Mouse (Mus musculus): ENCODE measurements around the gene Gorasp1. TPM values are rescaled to one million over a fixed set of nuclear protein-coding genes. Genes with fewer than 3 reads are reported as not detected.

The Gorasp1 gene
- total RNA-seq, 1 experiment, result 16.8 TPM

- H3K4me3 ChIP-seq (ENCODE audit: insufficient read depth in 1 of 2, low read depth in 1 of 2, low read length in 2 of 2, poor library complexity in 1 of 2, severe bottlenecking in 1 of 2), result no peak overlapping the region
- peaks cover 33% of the 10 kb centered on the region for H3K36me3 ChIP-seq (ENCODE audit: control insufficient read depth, insufficient read depth, low read length, poor library complexity, severe bottlenecking)
- H3K27ac ChIP-seq (ENCODE audit: insufficient read depth, low read depth, low read length, poor library complexity, severe bottlenecking), result no peak overlapping the region
- DNase-seq (ENCODE audit: low read depth, low spot score), result no peak
- in situ Hi-C loops (cut with MboI; ENCODE audit: low sequenced_read_pairs in 2 of 2, unreplicated experiment in 2 of 2), result no loop called here
- H3K4me1 ChIP-seq (ENCODE audit: control insufficient read depth in 2 of 2, insufficient read depth in 2 of 2, low read length in 2 of 2, poor library complexity in 1 of 2), result peaks cover 2 to 11% of the 10 kb centered on the region in 2 experiments; a peak in 2 of 4 replicates
- no peak for TF ChIP-seq ZC3H11A (IDR thresholded peaks at IDR 0.05; ENCODE audit: borderline replicate concordance, low read depth, low read length)
- TF ChIP-seq HCFC1 (IDR thresholded peaks at IDR 0.05; ENCODE audit: borderline replicate concordance, insufficient read depth, low read length), result no peak
- TF ChIP-seq ZNF384 (IDR thresholded peaks at IDR 0.05; ENCODE audit: low read depth, low read length), result no peak
- TF ChIP-seq CHD2 (IDR thresholded peaks at IDR 0.05; ENCODE audit: low read depth, low read length), result no peak
- TF ChIP-seq MAFK (IDR thresholded peaks at IDR 0.05; ENCODE audit: insufficient read depth, low read depth, low read length), result no peak
- no peaks in the 10 kb centered on the region for H3K9me3 ChIP-seq (ENCODE audit: control insufficient read depth, insufficient read depth, low read depth, low read length)
- no peak overlapping the region for H3K9ac ChIP-seq (ENCODE audit: insufficient read depth, low read depth, low read length, poor library complexity, severe bottlenecking)
These were observed 5.0 kb downstream of the Gorasp1 start for GRCm38 (mm10) chr9:119932358-119932757.

- Histone ChIP-seq H3K36me3 (ENCODE audit: control insufficient read depth, insufficient read depth, low read length, poor library complexity, severe bottlenecking) (peaks cover 64% of the 10 kb centered on the region), H3K9ac (ENCODE audit: insufficient read depth, low read depth, low read length, poor library complexity, severe bottlenecking) (no peak overlapping the region), H3K27ac (ENCODE audit: insufficient read depth, low read depth, low read length, poor library complexity, severe bottlenecking) (no peak overlapping the region), H3K4me1 (ENCODE audit: control insufficient read depth in 2 of 2, insufficient read depth in 2 of 2, low read length in 2 of 2, poor library complexity in 1 of 2) (no peaks in the 10 kb centered on the region), H3K4me3 (ENCODE audit: insufficient read depth in 1 of 2, low read depth in 1 of 2, low read length in 2 of 2, poor library complexity in 1 of 2, severe bottlenecking in 1 of 2) (no peak overlapping the region), H3K9me3 (ENCODE audit: control insufficient read depth, insufficient read depth, low read depth, low read length) (no peaks in the 10 kb centered on the region)
- TF ChIP-seq ZC3H11A (IDR thresholded peaks at IDR 0.05; ENCODE audit: borderline replicate concordance, low read depth, low read length) (no peak), ZNF384 (IDR thresholded peaks at IDR 0.05; ENCODE audit: low read depth, low read length) (no peak), HCFC1 (IDR thresholded peaks at IDR 0.05; ENCODE audit: borderline replicate concordance, insufficient read depth, low read length) (no peak), MAFK (IDR thresholded peaks at IDR 0.05; ENCODE audit: insufficient read depth, low read depth, low read length) (no peak), CHD2 (IDR thresholded peaks at IDR 0.05; ENCODE audit: low read depth, low read length) (no peak)
- DNase-seq (ENCODE audit: low read depth, low spot score), result no peak
- in situ Hi-C loops (cut with MboI; ENCODE audit: low sequenced_read_pairs in 2 of 2, unreplicated experiment in 2 of 2), result no loop called here
These were observed 10.9 kb downstream of the Gorasp1 start for GRCm38 (mm10) chr9:119926497-119926896.

DNA sequence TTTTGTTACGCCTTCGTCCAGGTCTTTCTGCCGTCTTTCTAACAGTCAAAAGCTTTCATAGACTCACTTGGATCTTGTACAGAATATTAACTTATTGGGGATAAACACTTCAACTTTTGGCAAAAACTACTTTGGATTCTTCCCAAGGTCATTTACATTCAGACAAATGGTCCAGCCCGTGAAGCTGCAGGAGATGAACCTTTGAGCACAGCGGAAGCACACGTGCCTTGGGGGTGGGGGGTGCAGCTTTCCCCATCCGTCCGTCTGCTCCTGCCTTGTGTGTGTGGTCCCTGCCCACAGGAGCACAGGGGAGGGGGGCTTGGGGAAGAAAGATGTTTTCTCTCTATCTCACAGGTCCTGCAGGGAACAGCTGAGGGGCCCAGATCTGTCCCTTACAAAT lies 11.6 kb downstream of the Gorasp1 start:
- H3K4me1 ChIP-seq (ENCODE audit: control insufficient read depth in 2 of 2, insufficient read depth in 2 of 2, low read length in 2 of 2, poor library complexity in 1 of 2), result no peaks in the 10 kb centered on the region
- H3K9me3 ChIP-seq (ENCODE audit: control insufficient read depth, insufficient read depth, low read depth, low read length), result no peaks in the 10 kb centered on the region
- no peak overlapping the region for H3K27ac ChIP-seq (ENCODE audit: insufficient read depth, low read depth, low read length, poor library complexity, severe bottlenecking)
- H3K9ac ChIP-seq (ENCODE audit: insufficient read depth, low read depth, low read length, poor library complexity, severe bottlenecking), result no peak overlapping the region
- no peak for TF ChIP-seq MAFK (IDR thresholded peaks at IDR 0.05; ENCODE audit: insufficient read depth, low read depth, low read length)
- no peak for TF ChIP-seq ZC3H11A (IDR thresholded peaks at IDR 0.05; ENCODE audit: borderline replicate concordance, low read depth, low read length)
- TF ChIP-seq CHD2 (IDR thresholded peaks at IDR 0.05; ENCODE audit: low read depth, low read length), result no peak
- TF ChIP-seq HCFC1 (IDR thresholded peaks at IDR 0.05; ENCODE audit: borderline replicate concordance, insufficient read depth, low read length), result no peak
- TF ChIP-seq ZNF384 (IDR thresholded peaks at IDR 0.05; ENCODE audit: low read depth, low read length), result no peak
- in situ Hi-C loops (cut with MboI; ENCODE audit: low sequenced_read_pairs in 2 of 2, unreplicated experiment in 2 of 2), result no loop called here
- peaks cover 63% of the 10 kb centered on the region for H3K36me3 ChIP-seq (ENCODE audit: control insufficient read depth, insufficient read depth, low read length, poor library complexity, severe bottlenecking)
- no peak for DNase-seq (ENCODE audit: low read depth, low spot score)
- no peak overlapping the region for H3K4me3 ChIP-seq (ENCODE audit: insufficient read depth in 1 of 2, low read depth in 1 of 2, low read length in 2 of 2, poor library complexity in 1 of 2, severe bottlenecking in 1 of 2)

GRCm38 (mm10) chr9:119925120-119925657 lies 12.2 kb downstream of the Gorasp1 start:
- TF ChIP-seq CHD2 (IDR thresholded peaks at IDR 0.05; ENCODE audit: low read depth, low read length), result no peak
- no peak for TF ChIP-seq HCFC1 (IDR thresholded peaks at IDR 0.05; ENCODE audit: borderline replicate concordance, insufficient read depth, low read length)
- TF ChIP-seq MAFK (IDR thresholded peaks at IDR 0.05; ENCODE audit: insufficient read depth, low read depth, low read length), result no peak
- no peak for TF ChIP-seq ZNF384 (IDR thresholded peaks at IDR 0.05; ENCODE audit: low read depth, low read length)
- no peak for TF ChIP-seq ZC3H11A (IDR thresholded peaks at IDR 0.05; ENCODE audit: borderline replicate concordance, low read depth, low read length)
- Histone ChIP-seq H3K4me3 (ENCODE audit: insufficient read depth in 1 of 2, low read depth in 1 of 2, low read length in 2 of 2, poor library complexity in 1 of 2, severe bottlenecking in 1 of 2) (no peak overlapping the region), H3K9me3 (ENCODE audit: control insufficient read depth, insufficient read depth, low read depth, low read length) (no peaks in the 10 kb centered on the region), H3K9ac (ENCODE audit: insufficient read depth, low read depth, low read length, poor library complexity, severe bottlenecking) (no peak overlapping the region), H3K27ac (ENCODE audit: insufficient read depth, low read depth, low read length, poor library complexity, severe bottlenecking) (no peak overlapping the region), H3K4me1 (ENCODE audit: control insufficient read depth in 2 of 2, insufficient read depth in 2 of 2, low read length in 2 of 2, poor library complexity in 1 of 2) (no peaks in the 10 kb centered on the region), H3K36me3 (ENCODE audit: control insufficient read depth, insufficient read depth, low read length, poor library complexity, severe bottlenecking) (peaks cover 65% of the 10 kb centered on the region)
- in situ Hi-C loops (cut with MboI; ENCODE audit: low sequenced_read_pairs in 2 of 2, unreplicated experiment in 2 of 2), result no loop called here
- no peak for DNase-seq (ENCODE audit: low read depth, low spot score)
